Mouse (Mus musculus) midbrain, embryonic 16.5 days (tissue): ENCODE measurements around the gene Fgfr2. TPM values are rescaled to one million over a fixed set of nuclear protein-coding genes. Genes with fewer than 3 reads are reported as not detected.

ENCODE experiments used
- ATAC-seq: fragments of 200-750 bp; cut with Nextera tagmentation; 2 replicates; pipeline ENCODE4 v1.8.0; 2017; ENCODE audit warnings: moderate TSS enrichment
- H3K27ac ChIP-seq: fragments of 300-500 bp; sonication (generic); 2 replicates; pipeline ENCODE4 v1.5.1; 2014; ENCODE audit warnings: mild to moderate bottlenecking, low read length, mixed read lengths
- H3K27me3 ChIP-seq: fragments of 300-500 bp; sonication (generic); 2 replicates; pipeline ENCODE4 v1.6.1; 2014; ENCODE audit warnings: low read depth, low read length, mixed read lengths; ENCODE audit not compliant: control insufficient read depth, insufficient read depth
- H3K36me3 ChIP-seq: fragments of 300-500 bp; sonication (generic); 2 replicates; pipeline ENCODE4 v1.6.1; 2014; ENCODE audit warnings: mild to moderate bottlenecking, low read length, moderate library complexity, mixed read lengths; ENCODE audit not compliant: control insufficient read depth, insufficient read depth
- H3K4me1 ChIP-seq: fragments of 300-500 bp; sonication (generic); 2 replicates; pipeline ENCODE4 v1.6.1; 2014; ENCODE audit warnings: mild to moderate bottlenecking, low read length, mixed read lengths; ENCODE audit not compliant: control insufficient read depth, insufficient read depth
- H3K4me2 ChIP-seq: fragments of 300-500 bp; sonication (generic); 2 replicates; pipeline ENCODE4 v1.6.1; 2014; ENCODE audit warnings: mild to moderate bottlenecking, low read length, mixed read lengths
- H3K4me3 ChIP-seq: fragments of 300-500 bp; sonication (generic); 2 replicates; pipeline ENCODE4 v1.5.1; 2014; ENCODE audit warnings: low read depth, mild to moderate bottlenecking, low read length, moderate library complexity, mixed read lengths
- H3K9ac ChIP-seq: fragments of 300-500 bp; sonication (generic); 2 replicates; pipeline ENCODE4 v1.6.1; 2014; ENCODE audit warnings: low read depth, low read length, mixed read lengths
- H3K9me3 ChIP-seq: fragments of 300-500 bp; sonication (generic); replicated peaks from 2 replicates; pipeline ENCODE4 v1.6.1; 2014; ENCODE audit warnings: mild to moderate bottlenecking, low read length, mixed read lengths; ENCODE audit not compliant: control insufficient read depth, poor library complexity, severe bottlenecking
- WGBS: fragments of 180-500 bp; shearing (Covaris S2); extraction: QIAGEN DNeasy Blood & Tissue Kit; methylation state at CpG from one replicate; pipeline ENCODE4 v1.1.7; 2014; 5-methylcytosine and 5-hydroxymethylcytosine counted together
- polyA plus RNA-seq: library from polyadenylated mRNA; unstranded; fragments of >200 nt; fragmentation: Nextera tagmentation; extraction: Ambion mirVana; gene quantifications from 2 replicates; pipeline ENCODE4 v1.2.1, GENCODE M21; 2015

Gene Fgfr2
- polyA plus RNA-seq, 1 experiment from 2014 or later: 23.8 TPM

- H3K4me3 ChIP-seq: no peak overlapping the region
- no peak overlapping the region for H3K27ac ChIP-seq
- no peaks in the 10 kb centered on the region for H3K27me3 ChIP-seq
- H3K36me3 ChIP-seq: peaks cover 19% of the 10 kb centered on the region
- no peaks in the 10 kb centered on the region for H3K4me1 ChIP-seq
- no peak for ATAC-seq
- H3K4me2 ChIP-seq: no peak overlapping the region
- no peaks in the 10 kb centered on the region for H3K9me3 ChIP-seq
- 97% methylated on average over 14 of the region's 14 CpGs for WGBS
- H3K9ac ChIP-seq: no peak overlapping the region
Observed at GRCm38 (mm10) chr7:130910841-130911240, 2212.3 kb downstream of the Fgfr2 start.

- H3K4me3 ChIP-seq: no peak overlapping the region
- WGBS: 92% methylated on average over 13 of the region's 13 CpGs
- H3K4me1 ChIP-seq: no peaks in the 10 kb centered on the region
- no peaks in the 10 kb centered on the region for H3K27me3 ChIP-seq
- H3K9me3 ChIP-seq: no peaks in the 10 kb centered on the region
- ATAC-seq: no peak
- H3K27ac ChIP-seq: no peak overlapping the region
- no peak overlapping the region for H3K4me2 ChIP-seq
- no peak overlapping the region for H3K9ac ChIP-seq
- H3K36me3 ChIP-seq: peaks cover 11% of the 10 kb centered on the region
Observed at GRCm38 (mm10) chr7:130904571-130905365, 2218.4 kb downstream of the Fgfr2 start.

- Histone ChIP-seq H3K36me3 (peaks cover 7% of the 10 kb centered on the region; the same call in 1 of the 2 replicates), H3K4me3 (no peak overlapping the region), H3K9ac (no peak overlapping the region), H3K27me3 (no peaks in the 10 kb centered on the region), H3K4me1 (no peaks in the 10 kb centered on the region), H3K9me3 (no peaks in the 10 kb centered on the region), H3K27ac (no peak overlapping the region), H3K4me2 (no peak overlapping the region)
- WGBS: 90% methylated on average over 16 of the region's 16 CpGs
- no peak for ATAC-seq
Observed at GRCm38 (mm10) chr7:130903505-130904074, 2219.6 kb downstream of the Fgfr2 start.

- ATAC-seq: no peak
- Histone ChIP-seq H3K27ac (no peak overlapping the region), H3K36me3 (peaks cover 2% of the 10 kb centered on the region; the same call in 1 of the 2 replicates), H3K4me1 (no peaks in the 10 kb centered on the region), H3K9ac (no peak overlapping the region), H3K4me2 (no peak overlapping the region), H3K27me3 (no peaks in the 10 kb centered on the region), H3K4me3 (no peak overlapping the region), H3K9me3 (no peaks in the 10 kb centered on the region)
- WGBS: 100% methylated on average over 1 of the region's 1 CpGs
Observed at GRCm38 (mm10) chr7:130902929-130903328, 2220.2 kb downstream of the Fgfr2 start.

- 92% methylated on average over 5 of the region's 5 CpGs for WGBS
Observed at GRCm38 (mm10) chr7:130900233-130900848, 2222.8 kb downstream of the Fgfr2 start.

GRCm38 (mm10) chr7:130898373-130898772, 2224.8 kb downstream of the Fgfr2 start:
- H3K4me2 ChIP-seq: no peak overlapping the region
- no peaks in the 10 kb centered on the region for H3K9me3 ChIP-seq
- H3K4me1 ChIP-seq: no peaks in the 10 kb centered on the region
- WGBS: 78% methylated on average over 4 of the region's 4 CpGs
- H3K27ac ChIP-seq: no peak overlapping the region
- no peaks in the 10 kb centered on the region for H3K27me3 ChIP-seq
- no peak overlapping the region for H3K9ac ChIP-seq
- peaks cover 2% of the 10 kb centered on the region; the same call in 1 of the 2 replicates for H3K36me3 ChIP-seq
- ATAC-seq: no peak
- H3K4me3 ChIP-seq: no peak overlapping the region

More at GRCm38 (mm10) chr7:130900233-130900848, 2222.8 kb downstream of the Fgfr2 start:
- Histone ChIP-seq H3K4me1 (no peaks in the 10 kb centered on the region), H3K4me3 (no peak overlapping the region), H3K27me3 (no peaks in the 10 kb centered on the region), H3K9me3 (no peaks in the 10 kb centered on the region), H3K9ac (no peak overlapping the region), H3K27ac (no peak overlapping the region), H3K4me2 (no peak overlapping the region), H3K36me3 (peaks cover 2% of the 10 kb centered on the region; the same call in 1 of the 2 replicates)
- no peak for ATAC-seq

- Histone ChIP-seq H3K27ac (no peak overlapping the region), H3K4me2 (no peak overlapping the region), H3K9me3 (no peaks in the 10 kb centered on the region), H3K4me3 (no peak overlapping the region), H3K9ac (no peak overlapping the region), H3K27me3 (no peaks in the 10 kb centered on the region), H3K36me3 (peaks cover 10% of the 10 kb centered on the region), H3K4me1 (no peaks in the 10 kb centered on the region)
- WGBS: 90% methylated on average over 10 of the region's 10 CpGs
- ATAC-seq: no peak
Observed at GRCm38 (mm10) chr7:130897201-130897600, 2225.9 kb downstream of the Fgfr2 start.

- Histone ChIP-seq H3K4me3 (no peak overlapping the region), H3K4me2 (no peak overlapping the region), H3K27me3 (no peaks in the 10 kb centered on the region), H3K9ac (no peak overlapping the region), H3K36me3 (peaks cover 8% of the 10 kb centered on the region; the same call in 1 of the 2 replicates), H3K4me1 (no peaks in the 10 kb centered on the region), H3K9me3 (no peaks in the 10 kb centered on the region), H3K27ac (no peak overlapping the region)
- WGBS: 62% methylated on average over 3 of the region's 3 CpGs
- no peak for ATAC-seq
Observed at GRCm38 (mm10) chr7:130896064-130896463, 2227.1 kb downstream of the Fgfr2 start.

- H3K4me3 ChIP-seq: no peak overlapping the region
- WGBS: 46% methylated on average over 2 of the region's 2 CpGs
- no peaks in the 10 kb centered on the region for H3K9me3 ChIP-seq
- no peak overlapping the region for H3K27ac ChIP-seq
- H3K36me3 ChIP-seq: peaks cover 8% of the 10 kb centered on the region; the same call in 1 of the 2 replicates
- no peaks in the 10 kb centered on the region for H3K4me1 ChIP-seq
- no peak for ATAC-seq
- no peak overlapping the region for H3K4me2 ChIP-seq
- no peak overlapping the region for H3K9ac ChIP-seq
- no peaks in the 10 kb centered on the region for H3K27me3 ChIP-seq
Observed at GRCm38 (mm10) chr7:130895618-130895945, 2227.6 kb downstream of the Fgfr2 start.
